Mouse (Mus musculus): Measurements from ENCODE around the gene Hnrnpr.

Gene Hnrnpr

GRCm38 (mm10) chr4:136401806-136402205 is 91.1 kb downstream of the Hnrnpr start:
- DNase-seq (ENCODE audit: low spot score in 2 of 2), result no peak

- DNase-seq (ENCODE audit: low spot score in 2 of 2), result no peak
Measured at GRCm38 (mm10) chr4:136407831-136408230, 97.1 kb downstream of the Hnrnpr start.

Measured in right cerebral cortex, postnatal 36 days (tissue).